Mouse (Mus musculus) liver, adult 2 months (tissue): ENCODE measurements around the gene Rab4b. TPM values are rescaled to one million over a fixed set of nuclear protein-coding genes. Genes with fewer than 3 reads are reported as not detected.

Experiments used
- DNase-seq: peaks from one replicate; pipeline ENCODE4 v3.0.0-alpha.2; 2011; ENCODE audit warnings: low read depth, low spot score; ENCODE audit errors: extremely low read depth
- H3K27ac ChIP-seq: fragments of 200-500 bp; replicated peaks from 2 replicates; pipeline ENCODE4 v1.5.1; 2012; ENCODE audit warnings: low read depth, mild to moderate bottlenecking, control low read depth, inconsistent platforms, low read length; ENCODE audit not compliant: insufficient read depth
- H3K27me3 ChIP-seq: fragments of 200-500 bp; 2 replicates; pipeline ENCODE4 v1.6.1; 2012; ENCODE audit warnings: mild to moderate bottlenecking, moderate library complexity, low read length, inconsistent platforms; ENCODE audit not compliant: control insufficient read depth, insufficient read depth
- H3K36me3 ChIP-seq: fragments of 200-500 bp; 2 replicates; pipeline ENCODE4 v1.6.1; 2012; ENCODE audit warnings: low read length, inconsistent platforms; ENCODE audit not compliant: control insufficient read depth, insufficient read depth
- H3K4me1 ChIP-seq: fragments of 200-500 bp; 2 replicates; pipeline ENCODE4 v1.6.1; 2011; ENCODE audit warnings: low read length; ENCODE audit not compliant: control insufficient read depth, insufficient read depth
- H3K4me3 ChIP-seq: fragments of 200-500 bp; 2 replicates; pipeline ENCODE4 v1.5.1; 2011; ENCODE audit warnings: low read depth, mild to moderate bottlenecking, control low read depth, low read length, moderate library complexity; ENCODE audit not compliant: insufficient read depth
- H3K79me2 ChIP-seq: fragments of 200-500 bp; 2 replicates; pipeline ENCODE4 v1.6.1; 2012; ENCODE audit warnings: inconsistent platforms, mild to moderate bottlenecking, low read length, moderate library complexity; ENCODE audit not compliant: control insufficient read depth, insufficient read depth
- H3K9ac ChIP-seq: fragments of 200-500 bp; 2 replicates; pipeline ENCODE4 v1.6.1; 2012; ENCODE audit warnings: low read depth, mild to moderate bottlenecking, control low read depth, inconsistent platforms, low read length
- CTCF ChIP-seq: fragments of 200-500 bp; IDR thresholded peaks from 2 replicates; pipeline ENCODE4 v1.5.1; 2011; ENCODE audit warnings: low read depth, low read length, control low read depth
- POLR2A ChIP-seq: fragments of 200-500 bp; IDR thresholded peaks from 2 replicates; pipeline ENCODE4 v1.6.1; 2011; ENCODE audit warnings: low read length, control low read depth; ENCODE audit not compliant: insufficient read depth; ENCODE audit errors: extremely low read depth
- polyA plus RNA-seq: library from polyadenylated mRNA; depleted of rRNA; stranded (reverse); fragments of >200 nt; gene quantifications from 2 replicates; pipeline ENCODE4 v1.2.3, GENCODE M21; 2012; rRNA removed
- total RNA-seq: library from RNA; depleted of rRNA; stranded (reverse); fragments of >200 nt; gene quantifications from 2 replicates; pipeline ENCODE4 v1.2.3, GENCODE M21; 2014; rRNA removed

Gene Rab4b
- total and polyA plus RNA-seq, 2 experiments = 8.7 to 28.3 TPM

- peak within 1 kb of the TSS; percentile 76 for H3K27ac ChIP-seq
- peak; percentile 95 for DNase-seq
- H3K27me3 ChIP-seq = no peaks in the 10 kb centered on the region
- peak; percentile 49; the same call in 1 of the 2 replicates for TF ChIP-seq POLR2A
- no peak for TF ChIP-seq CTCF
- no peaks in the 10 kb centered on the region for H3K79me2 ChIP-seq
- H3K36me3 ChIP-seq = no peaks in the 10 kb centered on the region
- peak within 1 kb of the TSS; percentile 62 for H3K9ac ChIP-seq
- H3K4me3 ChIP-seq = peak within 1 kb of the TSS; percentile 58
- H3K4me1 ChIP-seq = peaks cover 13% of the 10 kb centered on the region
Observed at GRCm38 (mm10) chr7:27119676-27120075, 59.0 kb downstream of the Rab4b start, which contains the start of gene Cyp2f2. Gene Cyp2f2, plus strand, starts transcription at chr7:27119909.

Other genes starting within 250 kb of the Rab4b start
- gene Cyp2a22, start 239.5 kb downstream of the Rab4b start, total RNA-seq = 36.9 and 78.1 TPM in 2 replicates
- gene Cyp2a22, start 239.5 kb downstream of the Rab4b start, polyA plus RNA-seq = 27.6 and 96.1 TPM in 2 replicates
- 815 and 1,006 TPM in 2 replicates for gene Cyp2a12, start 149.8 kb downstream of the Rab4b start, total RNA-seq
- 590 and 699 TPM in 2 replicates for gene Cyp2a12, start 149.8 kb downstream of the Rab4b start, polyA plus RNA-seq
- gene Cyp2f2, start 59.0 kb downstream of the Rab4b start, total RNA-seq = 643 and 658 TPM in 2 replicates
- gene Cyp2f2, start 59.0 kb downstream of the Rab4b start, polyA plus RNA-seq = 1,932 and 2,426 TPM in 2 replicates
- not detected in 2 replicates for gene Cyp2t4, start 25.2 kb downstream of the Rab4b start, total RNA-seq
- gene Cyp2t4, start 25.2 kb downstream of the Rab4b start, polyA plus RNA-seq = not detected in 2 replicates
- gene Egln2, start 12.1 kb downstream of the Rab4b start, total RNA-seq = 35.4 and 46.6 TPM in 2 replicates
- gene Egln2, start 12.1 kb downstream of the Rab4b start, polyA plus RNA-seq = 98.2 and 99.3 TPM in 2 replicates
- gene Gm21983, start 2.2 kb upstream of the Rab4b start, total RNA-seq = 0.09 and 0.20 TPM in 2 replicates
- gene Gm21983, start 2.2 kb upstream of the Rab4b start, polyA plus RNA-seq = 0.39 TPM in 1 of 2 replicates, not detected in the other
- not detected in 2 replicates for gene Mia, start 2.3 kb upstream of the Rab4b start, total RNA-seq
- 0.67 and 1.1 TPM in 2 replicates for gene Mia, start 2.3 kb upstream of the Rab4b start, polyA plus RNA-seq
- 3.9 and 4.2 TPM in 2 replicates for gene BC024978, start 16.9 kb upstream of the Rab4b start, total RNA-seq
- 10.2 and 13.8 TPM in 2 replicates for gene BC024978, start 16.9 kb upstream of the Rab4b start, polyA plus RNA-seq
- gene Snrpa, start 17.4 kb upstream of the Rab4b start, total RNA-seq = 10.5 and 17.0 TPM in 2 replicates
- 76.8 and 79.1 TPM in 2 replicates for gene Snrpa, start 17.4 kb upstream of the Rab4b start, polyA plus RNA-seq
- gene Itpkc, start 49.8 kb upstream of the Rab4b start, total RNA-seq = 3.5 and 6.0 TPM in 2 replicates
- gene Itpkc, start 49.8 kb upstream of the Rab4b start, polyA plus RNA-seq = 4.0 and 5.8 TPM in 2 replicates
- gene Coq8b, start 54.1 kb upstream of the Rab4b start, total RNA-seq = 11.9 and 16.6 TPM in 2 replicates
- 35.2 and 36.2 TPM in 2 replicates for gene Coq8b, start 54.1 kb upstream of the Rab4b start, polyA plus RNA-seq
- gene Numbl, start 79.5 kb upstream of the Rab4b start, total RNA-seq = 0.46 and 0.74 TPM in 2 replicates
- 0.62 and 1.5 TPM in 2 replicates for gene Numbl, start 79.5 kb upstream of the Rab4b start, polyA plus RNA-seq
- 9.4 and 24.2 TPM in 2 replicates for gene Ltbp4, start 158.8 kb upstream of the Rab4b start, total RNA-seq
- 29.2 and 32.5 TPM in 2 replicates for gene Ltbp4, start 158.8 kb upstream of the Rab4b start, polyA plus RNA-seq
- 3.6 and 4.4 TPM in 2 replicates for gene Shkbp1, start 177.1 kb upstream of the Rab4b start, total RNA-seq
- gene Shkbp1, start 177.1 kb upstream of the Rab4b start, polyA plus RNA-seq = 19.8 and 23.9 TPM in 2 replicates
- gene Gm20479, start 178.5 kb upstream of the Rab4b start, total RNA-seq = not detected in 2 replicates
- gene Gm20479, start 178.5 kb upstream of the Rab4b start, polyA plus RNA-seq = not detected in 2 replicates